Comparison of ENCODE assay signal across 14 mouse cellular contexts in genomic region chr4:144886460-144886859, GRCm38 (mm10). TPM values are rescaled to one million over a fixed set of nuclear protein-coding genes. Genes with fewer than 3 reads are reported as not detected.
DNase-seq lines count a peak whose midpoint lies in the region; ATAC-seq lines count a peak whose summit lies in the region.
"Had no signal": no experiment of that assay in that cellular context is flagged by ENCODE, and none has a peak within 500 bp of the region (broad histone marks: within the 10 kb centered on the region; RNA-seq: fewer than 3 reads in every experiment).

No protein-coding gene starts in this region.

- ATAC-seq in embryonic facial prominence, embryonic 14.5 days (ENCODE audit: low read depth), result no peak
- ATAC-seq in kidney, embryonic 16.5 days (ENCODE audit: low FRiP score, low TSS enrichment), result no peak

- no peaks in the 10 kb centered on the region for H3K27me3 ChIP-seq in embryonic facial prominence, embryonic 14.5 days (replicated peaks; ENCODE audit: control insufficient read depth, insufficient read depth, low read length)
- H3K27me3 ChIP-seq in embryonic facial prominence, embryonic 10.5 days (replicated peaks; ENCODE audit: low read depth, poor library complexity, severe bottlenecking), result peaks cover 7% of the 10 kb centered on the region
- no peaks in the 10 kb centered on the region for H3K27me3 ChIP-seq in kidney, embryonic 16.5 days (ENCODE audit: insufficient read depth, low read length)
- H3K27me3 ChIP-seq: heart, embryonic 15.5 days had no signal

- H3K4me2 ChIP-seq in embryonic facial prominence, embryonic 14.5 days (ENCODE audit: low read depth, low read length), result no peak overlapping the region
- H3K4me2 ChIP-seq in kidney, embryonic 16.5 days (replicated peaks; ENCODE audit: low read depth, low read length), result no peak overlapping the region
- H3K4me2 ChIP-seq: heart, embryonic 15.5 days; liver, embryonic 13.5 days had no signal

- DNase-seq in embryonic facial prominence, embryonic 14.5 days (ENCODE audit: low spot score), result peak; percentile 68
- no peak for DNase-seq in embryonic facial prominence, embryonic 10.5 days (ENCODE audit: low spot score)
- DNase-seq in left cerebral cortex, postnatal 10 days (ENCODE audit: extremely low spot score in 1 of 2, low spot score in 2 of 2), result peak; percentile 77 to 81
- DNase-seq in left cerebral cortex, postnatal 36 days (ENCODE audit: low spot score in 2 of 2), result no peak
- DNase-seq in Muller cell, postnatal 12 days (ENCODE audit: inconsistent ontology term), result peak; percentile 60
- peak; percentile 47 to 58 for DNase-seq in layer of hippocampus, postnatal 36 days
- DNase-seq in MN1 (ENCODE audit: low spot score), result no peak
- DNase-seq: adrenal gland, postnatal 36 days; cerebellum, adult 8-10 months; kidney, adult 9 months; liver, embryonic 13.5 days; lung, postnatal 14 days had no signal

- no peak overlapping the region for H3K9ac ChIP-seq in embryonic facial prominence, embryonic 14.5 days (ENCODE audit: low read depth, low read length)
- H3K9ac ChIP-seq in kidney, embryonic 16.5 days (replicated peaks; ENCODE audit: low read length), result no peak overlapping the region
- H3K9ac ChIP-seq: heart, embryonic 15.5 days; liver, embryonic 13.5 days had no signal

- H3K9me3 ChIP-seq in embryonic facial prominence, embryonic 14.5 days (ENCODE audit: control insufficient read depth, low read length), result no peaks in the 10 kb centered on the region
- no peaks in the 10 kb centered on the region for H3K9me3 ChIP-seq in embryonic facial prominence, embryonic 10.5 days
- no peaks in the 10 kb centered on the region for H3K9me3 ChIP-seq in kidney, embryonic 16.5 days (ENCODE audit: low read length)
- H3K9me3 ChIP-seq: heart, embryonic 15.5 days; liver, embryonic 13.5 days had no signal

- 62% methylated on average over 6 of the region's 6 CpGs for WGBS in embryonic facial prominence, embryonic 14.5 days
- WGBS in embryonic facial prominence, embryonic 10.5 days, result 78% methylated on average over 6 of the region's 6 CpGs
- WGBS in kidney, embryonic 16.5 days, result 73% methylated on average over 6 of the region's 6 CpGs

- H3K4me3 ChIP-seq in embryonic facial prominence, embryonic 14.5 days (ENCODE audit: low read depth, low read length), result no peak overlapping the region
- H3K4me3 ChIP-seq in embryonic facial prominence, embryonic 10.5 days, result no peak overlapping the region
- H3K4me3 ChIP-seq in kidney, embryonic 16.5 days (ENCODE audit: low read length), result no peak overlapping the region
- H3K4me3 ChIP-seq: heart, embryonic 15.5 days; liver, embryonic 13.5 days had no signal

- no peak overlapping the region for H3K27ac ChIP-seq in embryonic facial prominence, embryonic 14.5 days (replicated peaks; ENCODE audit: low read depth, low read length)
- H3K27ac ChIP-seq in embryonic facial prominence, embryonic 10.5 days (replicated peaks), result no peak overlapping the region
- H3K27ac ChIP-seq in kidney, embryonic 16.5 days (ENCODE audit: low read length), result no peak overlapping the region
- H3K27ac ChIP-seq: heart, embryonic 15.5 days; liver, embryonic 13.5 days had no signal

- intact Hi-C loops in left cerebral cortex, postnatal 10 days (cut with DNase I), result loop anchor here (10.0 kb wide), 1 partner anchor 408 kb away; no protein-coding TSS in a partner anchor
- intact Hi-C loops in left cerebral cortex, postnatal 36 days (cut with DNase I), result no loop called here

- H3K36me3 ChIP-seq in embryonic facial prominence, embryonic 14.5 days (ENCODE audit: control insufficient read depth, insufficient read depth, low read length), result no peaks in the 10 kb centered on the region
- H3K36me3 ChIP-seq in embryonic facial prominence, embryonic 10.5 days (replicated peaks), result no peaks in the 10 kb centered on the region
- H3K36me3 ChIP-seq in kidney, embryonic 16.5 days (ENCODE audit: insufficient read depth, low read length), result no peaks in the 10 kb centered on the region
- H3K36me3 ChIP-seq: heart, embryonic 15.5 days; liver, embryonic 13.5 days had no signal

- peaks cover 6% of the 10 kb centered on the region; the same call in 1 of the 2 replicates for H3K4me1 ChIP-seq in embryonic facial prominence, embryonic 14.5 days (ENCODE audit: control insufficient read depth, insufficient read depth, low read length)
- H3K4me1 ChIP-seq in embryonic facial prominence, embryonic 10.5 days, result peaks cover 21% of the 10 kb centered on the region
- peaks cover 8% of the 10 kb centered on the region for H3K4me1 ChIP-seq in kidney, embryonic 16.5 days (ENCODE audit: insufficient read depth, low read length)

RNA-seq across cellular contexts. Expression of gene Dhrs3, which starts 6.2 kb away (rescaled TPM):
- 66.8 and 67.4 TPM in 2 replicates for polyA plus RNA-seq in embryonic facial prominence, embryonic 14.5 days (2014; fragmentation: Nextera tagmentation; extraction: Ambion mirVana)
- polyA plus RNA-seq in embryonic facial prominence, embryonic 10.5 days (2016; fragmentation: Nextera tagmentation; extraction: Ambion mirVana), result 22.0 and 30.2 TPM in 2 replicates
- 10 to 100 TPM; 16.0 to 16.6 TPM for total RNA-seq in left cerebral cortex, postnatal 10 days (2021)
- 10 to 100 TPM; 24.8 to 27.9 TPM for total RNA-seq in left cerebral cortex, postnatal 36 days (2021)
- 10 to 100 TPM; 27.6 to 31.0 TPM for total RNA-seq in layer of hippocampus, postnatal 36 days (2021)
- 210 and 217 TPM in 2 replicates for polyA plus RNA-seq in kidney, embryonic 16.5 days (2015; fragmentation: Nextera tagmentation; extraction: Ambion mirVana)

Comparison
In these comparisons a context has a peak if more than half of its experiments do, and no peak if none do; other contexts are left out.
1. DNase-seq: peak in embryonic facial prominence, embryonic 14.5 days (single experiment), left cerebral cortex, postnatal 10 days (2 of 2), Muller cell, postnatal 12 days (single experiment) and layer of hippocampus, postnatal 36 days (2 of 2); none in embryonic facial prominence, embryonic 10.5 days (single experiment), left cerebral cortex, postnatal 36 days (0 of 2) and MN1 (single experiment).